In genomic region chr14:51985301-51986152, GRCm38 (mm10) we compare ENCODE assay signal across 8 mouse cellular contexts. TPM values are rescaled to one million over a fixed set of nuclear protein-coding genes. Genes with fewer than 3 reads are reported as not detected.
DNase-seq lines count a peak whose midpoint lies in the region; ATAC-seq and TF ChIP-seq lines count a peak whose summit lies in the region.

No protein-coding gene starts in this region.

- H3K4me3 ChIP-seq in intestine, postnatal 0 days (ENCODE audit: low read depth, low read length) = peak overlapping the region; percentile 70
- peak overlapping the region; percentile 64 to 66 for H3K4me3 ChIP-seq in liver, embryonic 14.5 days (ENCODE audit: insufficient read depth in 1 of 2, low read depth in 2 of 2, low read length in 2 of 2)

- H3K4me2 ChIP-seq in intestine, postnatal 0 days (replicated peaks; ENCODE audit: low read depth) = peak overlapping the region; percentile 98
- peak overlapping the region; percentile 89 for H3K4me2 ChIP-seq in liver, embryonic 14.5 days (ENCODE audit: low read depth)

- peak; percentile 39 for ATAC-seq in granulocyte monocyte progenitor cell, adult 5-6 weeks (replicated peaks; ENCODE audit: poor library complexity, severe bottlenecking)
- ATAC-seq in intestine, postnatal 0 days = peak; percentile 63
- ATAC-seq in liver, embryonic 14.5 days (ENCODE audit: insufficient read depth) = peak; percentile 43

- peak; percentile 95 for DNase-seq in 3T3-L1 (ENCODE audit: low read depth, low spot score)
- DNase-seq in adrenal gland, adult 18-20 months (ENCODE audit: low spot score in 2 of 2) = peak; percentile 61 to 67
- DNase-seq in embryo, embryonic 9.5 days (ENCODE audit: extremely low spot score) = peak; percentile 85
- no peak for DNase-seq in liver, embryonic 14.5 days (ENCODE audit: low read depth in 3 of 3, low spot score in 3 of 3)
- peak; percentile 79 for DNase-seq in neural tube, embryonic 10.5 days (ENCODE audit: extremely low spot score, low spot score)
- peak; percentile 57 for DNase-seq in urinary bladder, adult 2 months (ENCODE audit: low spot score)

- WGBS in intestine, postnatal 0 days = 13% methylated on average over 27 of the region's 27 CpGs
- 2% methylated on average over 27 of the region's 27 CpGs for WGBS in liver, embryonic 14.5 days (ENCODE audit: insufficient replicate concordance)

- no peaks in the 10 kb centered on the region for H3K9me3 ChIP-seq in intestine, postnatal 0 days (ENCODE audit: control insufficient read depth)
- H3K9me3 ChIP-seq in liver, embryonic 14.5 days (ENCODE audit: control insufficient read depth, low read length) = no peaks in the 10 kb centered on the region

- H3K36me3 ChIP-seq in intestine, postnatal 0 days (ENCODE audit: control insufficient read depth, insufficient read depth) = 0 out of 2 replicates have a peak, but pooled peaks cover 10% of the 10 kb centered on the region
- no peaks in the 10 kb centered on the region for H3K36me3 ChIP-seq in liver, embryonic 14.5 days (replicated peaks; ENCODE audit: control insufficient read depth, insufficient read depth, low read depth)

- no peak for TF ChIP-seq EP300 in liver, embryonic 14.5 days (IDR thresholded peaks at IDR 0.05; ENCODE audit: low read depth)

- 0 out of 2 replicates have a peak, but pooled peaks have one; percentile 2 for TF ChIP-seq CTCF in intestine, postnatal 0 days (IDR thresholded peaks at IDR 0.05; ENCODE audit: low read depth)
- no peak for TF ChIP-seq CTCF in liver, embryonic 14.5 days (IDR thresholded peaks at IDR 0.05; ENCODE audit: low read depth)

- peak overlapping the region; percentile 76 for H3K27ac ChIP-seq in intestine, postnatal 0 days (ENCODE audit: low read depth, low read length)
- H3K27ac ChIP-seq in liver, embryonic 14.5 days = peak overlapping the region; percentile 40

- no peaks in the 10 kb centered on the region for H3K27me3 ChIP-seq in intestine, postnatal 0 days (replicated peaks; ENCODE audit: control insufficient read depth, insufficient read depth, low read length)
- no peaks in the 10 kb centered on the region for H3K27me3 ChIP-seq in liver, embryonic 14.5 days (ENCODE audit: control insufficient read depth, insufficient read depth, low read length)

- peaks cover 3% of the 10 kb centered on the region; the same call in 1 of the 2 replicates for H3K4me1 ChIP-seq in intestine, postnatal 0 days (replicated peaks; ENCODE audit: control insufficient read depth, insufficient read depth, low read length)
- peaks cover 29 to 32% of the 10 kb centered on the region in 2 experiments for H3K4me1 ChIP-seq in liver, embryonic 14.5 days (replicated peaks; ENCODE audit: control insufficient read depth in 2 of 2, insufficient read depth in 2 of 2, low read length in 1 of 2)

- H3K9ac ChIP-seq in intestine, postnatal 0 days (ENCODE audit: low read depth, low read length) = peak overlapping the region; percentile 68
- H3K9ac ChIP-seq in liver, embryonic 14.5 days (replicated peaks) = peak overlapping the region; percentile 62

RNA-seq across cellular contexts. Expression of gene Arhgef40, which starts 1.0 kb away (rescaled TPM):
- total RNA-seq in adrenal gland, adult 18-20 months (2021) = 10 to 100 TPM; 37.8 to 39.7 TPM
- total RNA-seq in granulocyte monocyte progenitor cell, adult 5-6 weeks (2014; fragmentation: Nextera tagmentation) = 8.6 and 14.9 TPM in 2 replicates
- total RNA-seq in granulocyte monocyte progenitor cell, adult 5-6 weeks (2017) = 10.8 and 11.4 TPM in 2 replicates
- polyA plus RNA-seq in intestine, postnatal 0 days (2015; fragmentation: Nextera tagmentation; extraction: Ambion mirVana) = 18.2 and 19.7 TPM in 2 replicates
- 14.1 and 15.3 TPM in 2 replicates for polyA plus RNA-seq in liver, embryonic 14.5 days (2012; rRNA removed)
- 9.4 and 16.5 TPM in 2 replicates for polyA plus RNA-seq in liver, embryonic 14.5 days (2014; fragmentation: Nextera tagmentation; extraction: Ambion mirVana)
- 44.4 and 53.8 TPM in 2 replicates for polyA plus RNA-seq in urinary bladder, adult 2 months (2012; rRNA removed)

RNA-seq across cellular contexts. Expression of gene Tmem253, which starts 29.9 kb away (rescaled TPM):
- 1 to 10 TPM; 2.1 to 2.3 TPM for total RNA-seq in adrenal gland, adult 18-20 months (2021)
- total RNA-seq in granulocyte monocyte progenitor cell, adult 5-6 weeks (2014; fragmentation: Nextera tagmentation) = not detected in 2 replicates
- not detected in 2 replicates for total RNA-seq in granulocyte monocyte progenitor cell, adult 5-6 weeks (2017)
- 221 and 224 TPM in 2 replicates for polyA plus RNA-seq in intestine, postnatal 0 days (2015; fragmentation: Nextera tagmentation; extraction: Ambion mirVana)
- 0.06 and 0.08 TPM in 2 replicates for polyA plus RNA-seq in liver, embryonic 14.5 days (2012; rRNA removed)
- 0.24 TPM in 1 of 2 replicates, not detected in the other for polyA plus RNA-seq in liver, embryonic 14.5 days (2014; fragmentation: Nextera tagmentation; extraction: Ambion mirVana)
- 1.1 and 1.5 TPM in 2 replicates for polyA plus RNA-seq in urinary bladder, adult 2 months (2012; rRNA removed)

RNA-seq across cellular contexts. Expression of gene Zfp219, which starts 35.0 kb away (rescaled TPM):
- 10 to 100 TPM; 53.9 to 61.2 TPM for total RNA-seq in adrenal gland, adult 18-20 months (2021)
- 11.3 and 20.1 TPM in 2 replicates for total RNA-seq in granulocyte monocyte progenitor cell, adult 5-6 weeks (2014; fragmentation: Nextera tagmentation)
- total RNA-seq in granulocyte monocyte progenitor cell, adult 5-6 weeks (2017) = 13.6 and 17.0 TPM in 2 replicates
- polyA plus RNA-seq in intestine, postnatal 0 days (2015; fragmentation: Nextera tagmentation; extraction: Ambion mirVana) = 11.9 and 12.5 TPM in 2 replicates
- polyA plus RNA-seq in liver, embryonic 14.5 days (2012; rRNA removed) = 9.7 and 10.4 TPM in 2 replicates
- polyA plus RNA-seq in liver, embryonic 14.5 days (2014; fragmentation: Nextera tagmentation; extraction: Ambion mirVana) = 7.4 and 9.8 TPM in 2 replicates
- 105 and 107 TPM in 2 replicates for polyA plus RNA-seq in urinary bladder, adult 2 months (2012; rRNA removed)

RNA-seq across cellular contexts. Expression of gene Olfr221, which starts 56.7 kb away (rescaled TPM):
- total RNA-seq in adrenal gland, adult 18-20 months (2021) = not detected
- total RNA-seq in granulocyte monocyte progenitor cell, adult 5-6 weeks (2014; fragmentation: Nextera tagmentation) = not detected in 2 replicates
- total RNA-seq in granulocyte monocyte progenitor cell, adult 5-6 weeks (2017) = not detected in 2 replicates
- not detected in 2 replicates for polyA plus RNA-seq in intestine, postnatal 0 days (2015; fragmentation: Nextera tagmentation; extraction: Ambion mirVana)
- polyA plus RNA-seq in liver, embryonic 14.5 days (2012; rRNA removed) = not detected in 2 replicates
- not detected in 2 replicates for polyA plus RNA-seq in liver, embryonic 14.5 days (2014; fragmentation: Nextera tagmentation; extraction: Ambion mirVana)
- not detected in 2 replicates for polyA plus RNA-seq in urinary bladder, adult 2 months (2012; rRNA removed)

Comparison
In these comparisons a context has a peak if more than half of its experiments do, and no peak if none do; other contexts are left out.
1. DNase-seq: peak in 3T3-L1 (single experiment), adrenal gland, adult 18-20 months (2 of 2), embryo, embryonic 9.5 days (single experiment), neural tube, embryonic 10.5 days (single experiment) and urinary bladder, adult 2 months (single experiment); none in liver, embryonic 14.5 days (0 of 3).
2. RNA of gene Tmem253, which starts 29.9 kb away (polyA plus RNA-seq): 221 to 224 TPM in intestine, postnatal 0 days; 1.1 to 1.5 TPM in urinary bladder, adult 2 months and 0.06 to 0.24 TPM in liver, embryonic 14.5 days; every median in the first group is over 10 times any median in the second.
3. Peak in every context shown above with its lines, with median percentiles within 50 percentile points of each other: ATAC-seq.